Mouse (Mus musculus) erythroblast, embryonic 14.5 days (primary cell): Measurements from ENCODE around the gene Sdccag8. TPM values are rescaled to one million over a fixed set of nuclear protein-coding genes. Genes with fewer than 3 reads are reported as not detected.

Experiments
- H3K27me3 ChIP-seq: 2 replicates; pipeline ENCODE4 v1.6.1; 2012; ENCODE audit warnings: inconsistent platforms; ENCODE audit not compliant: control insufficient read depth
- H3K36me3 ChIP-seq: 2 replicates; pipeline ENCODE4 v1.6.1; 2012; ENCODE audit warnings: mild to moderate bottlenecking, inconsistent platforms; ENCODE audit not compliant: control insufficient read depth
- H3K4me1 ChIP-seq: 2 replicates; pipeline ENCODE4 v1.6.1; 2012; ENCODE audit warnings: inconsistent platforms; ENCODE audit not compliant: control insufficient read depth
- H3K4me3 ChIP-seq: replicated peaks from 2 replicates; pipeline ENCODE3; 2012; ENCODE audit warnings: moderate library complexity, mild to moderate bottlenecking, inconsistent platforms
- H3K9me3 ChIP-seq: 2 replicates; pipeline ENCODE4 v1.6.1; 2012; ENCODE audit warnings: low read length, inconsistent platforms, mixed read lengths; ENCODE audit not compliant: control insufficient read depth
- GATA1 ChIP-seq: IDR thresholded peaks from 2 replicates; pipeline ENCODE4 v1.6.1; 2012; ENCODE audit warnings: low read length, inconsistent platforms, mixed read lengths
- TAL1 ChIP-seq: IDR thresholded peaks from 3 replicates; pipeline ENCODE4 v1.6.1; 2012; ENCODE audit warnings: low read length, inconsistent platforms, mixed read lengths
- polyA plus RNA-seq: library from polyadenylated mRNA; stranded (reverse); fragments of >175 nt; gene quantifications from 2 replicates; pipeline ENCODE4 v1.2.3, GENCODE M21; 2012

Sdccag8 gene
- polyA plus RNA-seq, 1 experiment: 0.35 TPM

- no peaks in the 10 kb centered on the region for H3K36me3 ChIP-seq
- no peaks in the 10 kb centered on the region for H3K9me3 ChIP-seq
- TF ChIP-seq GATA1 (no peak), TAL1 (no peak)
- H3K27me3 ChIP-seq: no peaks in the 10 kb centered on the region
- no peaks in the 10 kb centered on the region for H3K4me1 ChIP-seq
- no peak overlapping the region for H3K4me3 ChIP-seq
Measured at GRCm38 (mm10) chr1:176880101-176880500, 65.6 kb downstream of the Sdccag8 start.

GRCm38 (mm10) chr1:176880943-176881342 lies 66.5 kb downstream of the Sdccag8 start:
- TF ChIP-seq TAL1: no peak
- no peak for TF ChIP-seq GATA1
- no peaks in the 10 kb centered on the region for H3K4me1 ChIP-seq

GRCm38 (mm10) chr1:176885207-176885933 lies 70.9 kb downstream of the Sdccag8 start:
- H3K9me3 ChIP-seq: no peaks in the 10 kb centered on the region
- no peaks in the 10 kb centered on the region for H3K27me3 ChIP-seq
- TF ChIP-seq TAL1 (no peak), GATA1 (no peak)
- H3K36me3 ChIP-seq: no peaks in the 10 kb centered on the region
- no peak overlapping the region for H3K4me3 ChIP-seq
- no peaks in the 10 kb centered on the region for H3K4me1 ChIP-seq

More at GRCm38 (mm10) chr1:176880943-176881342, 66.5 kb downstream of the Sdccag8 start:
- H3K27me3 ChIP-seq: no peaks in the 10 kb centered on the region
- no peaks in the 10 kb centered on the region for H3K9me3 ChIP-seq
- H3K4me3 ChIP-seq: no peak overlapping the region
- no peaks in the 10 kb centered on the region for H3K36me3 ChIP-seq

- H3K36me3 ChIP-seq: no peaks in the 10 kb centered on the region
- TF ChIP-seq TAL1: no peak
- no peak for TF ChIP-seq GATA1
Measured at GRCm38 (mm10) chr1:176886002-176886401, 71.5 kb downstream of the Sdccag8 start.

GRCm38 (mm10) chr1:176903741-176904140 lies 89.3 kb downstream of the Sdccag8 start:
- no peaks in the 10 kb centered on the region for H3K4me1 ChIP-seq
- no peaks in the 10 kb centered on the region for H3K36me3 ChIP-seq
- H3K9me3 ChIP-seq: no peaks in the 10 kb centered on the region
- H3K4me3 ChIP-seq: no peak overlapping the region
- TF ChIP-seq GATA1: no peak
- no peak for TF ChIP-seq TAL1
- H3K27me3 ChIP-seq: no peaks in the 10 kb centered on the region

More at GRCm38 (mm10) chr1:176886002-176886401, 71.5 kb downstream of the Sdccag8 start:
- no peak overlapping the region for H3K4me3 ChIP-seq
- H3K27me3 ChIP-seq: no peaks in the 10 kb centered on the region
- H3K9me3 ChIP-seq: no peaks in the 10 kb centered on the region
- H3K4me1 ChIP-seq: no peaks in the 10 kb centered on the region

GRCm38 (mm10) chr1:176915946-176916345 lies 101.5 kb downstream of the Sdccag8 start:
- Histone ChIP-seq H3K36me3 (no peaks in the 10 kb centered on the region; the same call in 1 of the 2 replicates), H3K4me1 (no peaks in the 10 kb centered on the region), H3K9me3 (no peaks in the 10 kb centered on the region), H3K4me3 (no peak overlapping the region), H3K27me3 (no peaks in the 10 kb centered on the region)
- TF ChIP-seq GATA1 (no peak), TAL1 (no peak)

GRCm38 (mm10) chr1:176919486-176919885 lies 105.0 kb downstream of the Sdccag8 start:
- H3K36me3 ChIP-seq: no peaks in the 10 kb centered on the region; the same call in 1 of the 2 replicates
- H3K27me3 ChIP-seq: no peaks in the 10 kb centered on the region
- no peaks in the 10 kb centered on the region for H3K9me3 ChIP-seq
- TF ChIP-seq TAL1 (no peak), GATA1 (no peak)
- no peaks in the 10 kb centered on the region for H3K4me1 ChIP-seq
- no peak overlapping the region for H3K4me3 ChIP-seq

GRCm38 (mm10) chr1:176922842-176923241 lies 108.4 kb downstream of the Sdccag8 start:
- H3K9me3 ChIP-seq: no peaks in the 10 kb centered on the region
- H3K36me3 ChIP-seq: no peaks in the 10 kb centered on the region; the same call in 1 of the 2 replicates
- H3K4me3 ChIP-seq: no peak overlapping the region
- no peaks in the 10 kb centered on the region for H3K4me1 ChIP-seq
- no peak for TF ChIP-seq GATA1
- no peak for TF ChIP-seq TAL1
- H3K27me3 ChIP-seq: no peaks in the 10 kb centered on the region

- H3K4me1 ChIP-seq: peaks cover 4% of the 10 kb centered on the region
- TF ChIP-seq GATA1: no peak
- TF ChIP-seq TAL1: no peak
- H3K36me3 ChIP-seq: no peaks in the 10 kb centered on the region
- no peak overlapping the region for H3K4me3 ChIP-seq
- no peaks in the 10 kb centered on the region for H3K9me3 ChIP-seq
- H3K27me3 ChIP-seq: no peaks in the 10 kb centered on the region
Measured at GRCm38 (mm10) chr1:176926009-176926408, 111.5 kb downstream of the Sdccag8 start.
